11 mouse cellular contexts compared by ENCODE assay signal in the genomic region with DNA sequence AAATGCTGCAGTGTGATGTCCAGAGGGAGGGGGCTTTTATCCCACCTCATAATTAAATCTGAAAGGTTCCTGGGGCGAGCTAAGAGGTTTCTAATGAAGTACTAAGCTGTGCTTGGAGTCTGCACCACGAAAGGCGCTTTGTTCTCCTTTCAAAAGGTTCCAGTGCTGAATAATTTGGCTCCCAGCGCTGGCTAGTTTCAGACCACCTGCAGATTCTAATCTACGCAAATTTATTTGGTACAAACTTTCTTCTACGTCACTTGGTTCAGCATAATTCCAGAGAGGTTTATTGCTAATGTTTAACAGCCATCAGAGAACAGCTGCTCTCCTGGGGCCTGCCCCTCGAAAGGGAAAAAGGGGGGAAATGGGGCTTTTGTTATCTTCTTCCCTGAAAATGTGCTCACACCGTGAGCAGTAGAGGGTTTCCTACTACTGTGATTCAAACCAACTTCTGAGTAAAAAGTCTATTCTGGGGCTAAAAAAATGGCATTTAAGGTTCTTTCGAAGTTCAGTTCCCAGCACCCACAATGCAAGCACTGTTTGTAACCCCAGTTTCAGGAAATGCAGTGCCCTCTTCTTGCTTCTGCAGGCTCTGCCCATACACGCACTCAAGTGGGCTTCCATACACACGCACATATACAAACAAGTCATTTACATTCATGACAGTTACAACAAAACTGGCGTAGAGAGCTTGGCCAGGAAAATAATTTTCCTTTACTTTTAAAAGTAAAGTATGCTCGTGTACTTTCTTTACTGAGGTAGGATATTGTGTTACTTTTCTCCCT. TPM values are rescaled to one million over a fixed set of nuclear protein-coding genes. Genes with fewer than 3 reads are reported as not detected.
A peak's percentile ranks its signal among the peaks of the same experiment; 100 is the strongest.
DNase-seq lines count a peak whose midpoint lies in the region; ATAC-seq lines count a peak whose summit lies in the region.
"Had no signal": no experiment of that assay in that cellular context is flagged by ENCODE, and none has a peak within 500 bp of the region (broad histone marks: within the 10 kb centered on the region; RNA-seq: fewer than 3 reads in every experiment).

No protein-coding gene starts in this region.

- H3K27ac ChIP-seq in forebrain, embryonic 10.5 days, result peak overlapping the region; percentile 78
- H3K27ac ChIP-seq: heart, embryonic 10.5 days had no signal

- H3K4me1 ChIP-seq in forebrain, embryonic 10.5 days, result peaks cover 34% of the 10 kb centered on the region
- H3K4me1 ChIP-seq: heart, embryonic 10.5 days had no signal

- no peak overlapping the region for H3K4me3 ChIP-seq in forebrain, embryonic 10.5 days
- H3K4me3 ChIP-seq: heart, embryonic 10.5 days had no signal

- no peaks in the 10 kb centered on the region for H3K36me3 ChIP-seq in forebrain, embryonic 10.5 days (replicated peaks)

- H3K27me3 ChIP-seq in forebrain, embryonic 10.5 days (ENCODE audit: poor library complexity, severe bottlenecking), result peaks cover 35% of the 10 kb centered on the region

- 12% methylated on average over 13 of the region's 13 CpGs for WGBS in forebrain, embryonic 10.5 days

- no peaks in the 10 kb centered on the region for H3K9me3 ChIP-seq in forebrain, embryonic 10.5 days
- H3K9me3 ChIP-seq: heart, embryonic 10.5 days had no signal

- intact Hi-C loops in heart, postnatal 10 days (cut with DNase I), result no loop called here

- DNase-seq in right cerebral cortex, adult 18-20 months, result peak; percentile 23
- DNase-seq in right cerebral cortex, postnatal 36 days (ENCODE audit: low spot score in 2 of 2), result no peak
- peak; percentile 71 for DNase-seq in forebrain, embryonic 10.5 days (ENCODE audit: extremely low spot score, low spot score)
- DNase-seq in layer of hippocampus, postnatal 14 days (ENCODE audit: low spot score in 2 of 2), result peak; percentile 9 to 72
- peak; percentile 74 for DNase-seq in retina, embryonic 14.5 days (ENCODE audit: low spot score)
- no peak for DNase-seq in ovary, postnatal 36 days (ENCODE audit: low spot score)
- DNase-seq in heart, postnatal 10 days, result no peak
- DNase-seq: thymus, adult 2 months had no signal

- no peak for ATAC-seq in erythroid progenitor cell, adult 5-6 weeks (replicated peaks; ENCODE audit: low FRiP score, poor library complexity, severe bottlenecking)

RNA-seq across cellular contexts. Expression of gene Slco1c1, which starts 28.3 kb away (rescaled TPM):
- 0.18 and 0.20 TPM in 2 replicates for polyA plus RNA-seq in forebrain, embryonic 10.5 days (2016; fragmentation: Nextera tagmentation; extraction: Ambion mirVana)
- total RNA-seq in layer of hippocampus, postnatal 14 days (2021), result 10 to 100 TPM; 73.5 to 90.5 TPM
- 1 to 10 TPM in 1 of 2 experiments, under 1 TPM in 1; 0.47 to 1.1 TPM for total RNA-seq in heart, postnatal 10 days (2021)
- total RNA-seq in erythroid progenitor cell, adult 5-6 weeks (2015; ENCODE audit: low replicate concordance), result not detected in 2 replicates
- not detected in 2 replicates for total RNA-seq in erythroid progenitor cell, adult 5-6 weeks (2017; ENCODE audit: low replicate concordance)
- total RNA-seq: common myeloid progenitor, adult 5-6 weeks had no signal
- polyA plus RNA-seq: heart, embryonic 10.5 days had no signal

Comparison
In these comparisons a context has a peak if more than half of its experiments do, and no peak if none do; other contexts are left out.
1. DNase-seq: peak in right cerebral cortex, adult 18-20 months (single experiment), forebrain, embryonic 10.5 days (single experiment), layer of hippocampus, postnatal 14 days (2 of 2) and retina, embryonic 14.5 days (single experiment); none in right cerebral cortex, postnatal 36 days (0 of 2), ovary, postnatal 36 days (single experiment) and heart, postnatal 10 days (0 of 2).
2. RNA of gene Slco1c1, which starts 28.3 kb away (total RNA-seq): 73.5 to 90.5 TPM in layer of hippocampus, postnatal 14 days; 0.47 to 1.1 TPM in heart, postnatal 10 days and not detected in erythroid progenitor cell, adult 5-6 weeks; every median in the first group is over 10 times any median in the second.